Mouse (Mus musculus) embryonic fibroblast, embryonic 13.5 days (primary cell): ENCODE measurements at regions not wholly inside any gene's neighbourhood (a gene's known extent, or its start where the extent isn't known, plus 50 kb on each side); places are given as distances from the start of the nearest gene placed in this dataset.

Experiments used
- CTCF ChIP-seq: IDR thresholded peaks from 2 replicates; pipeline ENCODE4 v1.5.1; 2011; ENCODE audit warnings: mild to moderate bottlenecking, control low read depth, low read length, moderate library complexity, borderline replicate concordance; ENCODE audit not compliant: insufficient read depth
- POLR2A ChIP-seq: IDR thresholded peaks from 2 replicates; pipeline ENCODE4 v1.6.1; 2011; ENCODE audit warnings: low read depth, mild to moderate bottlenecking, control low read depth, low read length, moderate library complexity

DNA sequence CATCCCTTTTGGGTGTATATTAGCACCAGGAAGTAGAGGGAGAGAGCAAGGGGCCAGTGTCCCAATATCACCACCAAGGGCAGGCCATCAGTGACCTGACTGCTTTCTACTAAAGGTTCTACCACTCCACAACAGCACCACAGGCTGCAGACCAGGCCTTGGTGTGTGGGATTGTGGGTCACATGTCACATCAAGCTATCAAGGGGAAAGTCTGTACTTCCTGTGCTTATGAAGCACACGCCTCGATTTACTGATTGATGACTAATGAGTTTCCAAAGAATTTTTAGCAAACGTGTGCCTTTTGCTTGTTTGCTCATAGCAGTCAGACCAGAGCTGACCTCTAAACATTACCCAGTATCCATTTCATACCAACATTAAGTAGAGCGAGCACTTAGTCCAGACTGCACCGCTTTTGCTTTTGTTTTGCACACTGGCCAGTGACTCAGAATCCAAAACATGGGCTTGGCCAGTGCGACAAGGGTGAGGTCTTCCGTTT lies 74.9 kb upstream of the Bace2 start:
- TF ChIP-seq CTCF (no peak), POLR2A (no peak)
